In genomic region chr6:127920652-127921051, GRCm38 (mm10) we compare ENCODE assay signal across 9 mouse cellular contexts. TPM values are rescaled to one million over a fixed set of nuclear protein-coding genes. Genes with fewer than 3 reads are reported as not detected.
A peak's percentile ranks its signal among the peaks of the same experiment; 100 is the strongest.
DNase-seq lines count a peak whose midpoint lies in the region; ATAC-seq and TF ChIP-seq lines count a peak whose summit lies in the region.
"Had no signal": no experiment of that assay in that cellular context is flagged by ENCODE, and none has a peak within 500 bp of the region (broad histone marks: within the 10 kb centered on the region; RNA-seq: fewer than 3 reads in every experiment).

No protein-coding gene starts in this region.

- no peaks in the 10 kb centered on the region for H3K36me3 ChIP-seq in heart, embryonic 11.5 days (ENCODE audit: control insufficient read depth, insufficient read depth, low read length)
- H3K36me3 ChIP-seq in hindbrain, postnatal 0 days (ENCODE audit: insufficient read depth, low read length) = no peaks in the 10 kb centered on the region
- H3K36me3 ChIP-seq: G1E had no signal

- no peak overlapping the region for H3K9ac ChIP-seq in heart, embryonic 11.5 days (ENCODE audit: low read depth, low read length)
- no peak overlapping the region for H3K9ac ChIP-seq in hindbrain, postnatal 0 days (replicated peaks; ENCODE audit: low read length)

- WGBS in heart, embryonic 11.5 days (ENCODE audit: insufficient replicate concordance) = 6% methylated on average over 8 of the region's 8 CpGs
- 5% methylated on average over 8 of the region's 8 CpGs for WGBS in hindbrain, postnatal 0 days

- H3K27ac ChIP-seq in heart, embryonic 11.5 days (ENCODE audit: low read depth, low read length) = no peak overlapping the region
- H3K27ac ChIP-seq in hindbrain, postnatal 0 days = no peak overlapping the region

- no peak overlapping the region for H3K4me3 ChIP-seq in heart, embryonic 11.5 days (ENCODE audit: low read depth, low read length)
- H3K4me3 ChIP-seq in hindbrain, postnatal 0 days (ENCODE audit: low read length) = no peak overlapping the region

- H3K4me2 ChIP-seq in heart, embryonic 11.5 days = no peak overlapping the region
- H3K4me2 ChIP-seq in hindbrain, postnatal 0 days (ENCODE audit: low read depth, low read length) = no peak overlapping the region

- no peaks in the 10 kb centered on the region for H3K4me1 ChIP-seq in heart, embryonic 11.5 days (ENCODE audit: control insufficient read depth, insufficient read depth, low read length)
- H3K4me1 ChIP-seq in hindbrain, postnatal 0 days (ENCODE audit: insufficient read depth, low read length) = 0 out of 2 replicates have a peak, but pooled peaks cover 4% of the 10 kb centered on the region

- peak; percentile 92 for TF ChIP-seq CTCF in hindbrain, postnatal 0 days (IDR thresholded peaks at IDR 0.05; ENCODE audit: low read depth)

- H3K27me3 ChIP-seq in heart, embryonic 11.5 days (ENCODE audit: control insufficient read depth, insufficient read depth, low read length) = peaks cover 14% of the 10 kb centered on the region
- H3K27me3 ChIP-seq in hindbrain, postnatal 0 days (ENCODE audit: insufficient read depth, low read length) = no peaks in the 10 kb centered on the region

- no peak for ATAC-seq in heart, embryonic 11.5 days (replicated peaks; ENCODE audit: insufficient number of reproducible peaks, low FRiP score, low TSS enrichment)
- ATAC-seq in hindbrain, postnatal 0 days = peak; percentile 34; the same call in 1 of the 2 replicates
- ATAC-seq in megakaryocyte progenitor cell, adult 5-6 weeks (replicated peaks; ENCODE audit: poor library complexity) = peak; percentile 83

- no peaks in the 10 kb centered on the region for H3K9me3 ChIP-seq in heart, embryonic 11.5 days (replicated peaks; ENCODE audit: control insufficient read depth, low read length)
- no peaks in the 10 kb centered on the region for H3K9me3 ChIP-seq in hindbrain, postnatal 0 days (ENCODE audit: low read length)

- peak; percentile 97 for DNase-seq in heart, adult 11 months
- DNase-seq in cerebellum, adult 9-10 months = peak; percentile 72
- DNase-seq in frontal cortex, adult 2 months (ENCODE audit: extremely low spot score in 1 of 2, low spot score in 1 of 2) = peak; percentile 47 to 94
- DNase-seq in hindbrain, postnatal 0 days (ENCODE audit: low spot score) = peak; percentile 92
- peak; percentile 76 to 79 for DNase-seq in layer of hippocampus, postnatal 36 days
- DNase-seq in spleen, adult 12 weeks (ENCODE audit: low spot score) = peak; percentile 9

RNA-seq across cellular contexts. Expression of gene Tspan11, which starts 33.3 kb away (rescaled TPM):
- 2.0 and 2.9 TPM in 2 replicates for polyA plus RNA-seq in heart, embryonic 11.5 days (2014; fragmentation: Nextera tagmentation; extraction: Ambion mirVana)
- 0.94 and 2.1 TPM in 2 replicates for polyA plus RNA-seq in frontal cortex, adult 2 months (2012; rRNA removed)
- total RNA-seq in hindbrain, postnatal 0 days (2014; rRNA removed) = 3.5 and 5.6 TPM in 2 replicates
- polyA plus RNA-seq in hindbrain, postnatal 0 days (2015; fragmentation: Nextera tagmentation; extraction: Ambion mirVana) = 3.6 and 4.4 TPM in 2 replicates
- 1 to 10 TPM; 1.3 to 2.4 TPM for total RNA-seq in layer of hippocampus, postnatal 36 days (2021)
- not detected in 2 replicates for total RNA-seq in megakaryocyte progenitor cell, adult 5-6 weeks (2015)
- not detected in 2 replicates for total RNA-seq in megakaryocyte progenitor cell, adult 5-6 weeks (2017)
- polyA plus RNA-seq: G1E had no signal

Comparison
In these comparisons a context has a peak if more than half of its experiments do, and no peak if none do; other contexts are left out.
1. DNase-seq: peak in every context shown above with its lines; median percentile 97 in heart, adult 11 months; 92 in hindbrain, postnatal 0 days; 78 in layer of hippocampus, postnatal 36 days; 72 in cerebellum, adult 9-10 months; 70 in frontal cortex, adult 2 months; 9 in spleen, adult 12 weeks.